Mouse (Mus musculus) embryonic facial prominence, embryonic 10.5 days (tissue): Measurements from ENCODE around the gene Ccdc130. TPM values are rescaled to one million over a fixed set of nuclear protein-coding genes. Genes with fewer than 3 reads are reported as not detected.

Source experiments
- DNase-seq: peaks from one replicate; pipeline ENCODE4 v3.0.0-alpha.2; 2017; ENCODE audit warnings: low spot score
- H3K27ac ChIP-seq: fragments of 300-500 bp; sonication (generic); replicated peaks from 2 replicates; pipeline ENCODE4 v1.5.1; 2016; ENCODE audit warnings: mild to moderate bottlenecking
- H3K27me3 ChIP-seq: fragments of 300-500 bp; sonication (generic); replicated peaks from 2 replicates; pipeline ENCODE4 v1.6.1; 2016; ENCODE audit warnings: low read depth, mild to moderate bottlenecking; ENCODE audit not compliant: poor library complexity, severe bottlenecking
- H3K36me3 ChIP-seq: fragments of 300-500 bp; sonication (generic); replicated peaks from 2 replicates; pipeline ENCODE4 v1.6.1; 2016; ENCODE audit warnings: mild to moderate bottlenecking, moderate library complexity
- H3K4me1 ChIP-seq: fragments of 300-500 bp; sonication (generic); 2 replicates; pipeline ENCODE4 v1.6.1; 2016
- H3K4me3 ChIP-seq: fragments of 300-500 bp; sonication (generic); 2 replicates; pipeline ENCODE4 v1.5.1; 2016; ENCODE audit warnings: mild to moderate bottlenecking, moderate library complexity
- H3K9me3 ChIP-seq: fragments of 300-500 bp; sonication (generic); 2 replicates; pipeline ENCODE4 v1.6.1; 2016; ENCODE audit warnings: mild to moderate bottlenecking
- WGBS: fragments of 180-500 bp; shearing (Covaris S2); methylation state at CpG from one replicate; pipeline ENCODE4 v1.1.7; 2016; 5-methylcytosine and 5-hydroxymethylcytosine counted together
- polyA plus RNA-seq: library from polyadenylated mRNA; unstranded; fragments of >200 nt; fragmentation: Nextera tagmentation; extraction: Ambion mirVana; gene quantifications from 2 replicates; pipeline ENCODE4 v1.2.1, GENCODE M21; 2016

Ccdc130 gene
- polyA plus RNA-seq, 1 experiment from 2014 or later: 24.6 TPM

GRCm38 (mm10) chr8:84272302-84272701 is 2.1 kb upstream of the Ccdc130 start:
- no peaks in the 10 kb centered on the region for H3K27me3 ChIP-seq
- WGBS: 86% methylated on average over 4 of the region's 4 CpGs
- no peak overlapping the region for H3K27ac ChIP-seq
- peaks cover 10% of the 10 kb centered on the region for H3K4me1 ChIP-seq
- H3K9me3 ChIP-seq: no peaks in the 10 kb centered on the region
- H3K4me3 ChIP-seq: no peak overlapping the region
- no peak for DNase-seq
- 0 out of 2 replicates have a peak, but pooled peaks cover 2% of the 10 kb centered on the region for H3K36me3 ChIP-seq

- H3K4me1 ChIP-seq: peaks cover 18% of the 10 kb centered on the region
- no peak for DNase-seq
- H3K27ac ChIP-seq: no peak overlapping the region
- H3K9me3 ChIP-seq: no peaks in the 10 kb centered on the region
- H3K27me3 ChIP-seq: no peaks in the 10 kb centered on the region
- H3K36me3 ChIP-seq: peaks cover 83% of the 10 kb centered on the region
- WGBS: 95% methylated on average over 4 of the region's 4 CpGs
- H3K4me3 ChIP-seq: no peak overlapping the region
These were observed 9.1 kb downstream of the Ccdc130 start for GRCm38 (mm10) chr8:84261098-84261497.

GRCm38 (mm10) chr8:84256822-84257610 is 13.2 kb downstream of the Ccdc130 start, which contains the start of gene Mri1:
Mri1 (minus strand) TSS chr8:84257326.
- DNase-seq: peak; percentile 94
- no peaks in the 10 kb centered on the region for H3K27me3 ChIP-seq
- H3K9me3 ChIP-seq: no peaks in the 10 kb centered on the region
- WGBS: under 1% methylated on average over 64 of the region's 64 CpGs
- peak within 1 kb of the TSS; percentile 89 for H3K4me3 ChIP-seq
- H3K36me3 ChIP-seq: peaks cover 82% of the 10 kb centered on the region
- peak within 1 kb of the TSS; percentile 89 for H3K27ac ChIP-seq
- peaks cover 22% of the 10 kb centered on the region for H3K4me1 ChIP-seq

GRCm38 (mm10) chr8:84256458-84256821 is 13.7 kb downstream of the Ccdc130 start:
- peak overlapping the region; percentile 89 for H3K27ac ChIP-seq
- H3K4me3 ChIP-seq: peak overlapping the region; percentile 89
- H3K9me3 ChIP-seq: no peaks in the 10 kb centered on the region
- H3K4me1 ChIP-seq: peaks cover 22% of the 10 kb centered on the region
- no peak for DNase-seq
- 15% methylated on average over 6 of the region's 6 CpGs for WGBS
- no peaks in the 10 kb centered on the region for H3K27me3 ChIP-seq
- peaks cover 82% of the 10 kb centered on the region for H3K36me3 ChIP-seq

- peaks cover 82% of the 10 kb centered on the region for H3K36me3 ChIP-seq
- no peaks in the 10 kb centered on the region for H3K27me3 ChIP-seq
- no peak for DNase-seq
- peak overlapping the region; percentile 89 for H3K4me3 ChIP-seq
- no peaks in the 10 kb centered on the region for H3K9me3 ChIP-seq
- WGBS: 81% methylated on average over 3 of the region's 3 CpGs
- peak overlapping the region; percentile 89 for H3K27ac ChIP-seq
- H3K4me1 ChIP-seq: peaks cover 22% of the 10 kb centered on the region
These were observed 14.3 kb downstream of the Ccdc130 start for GRCm38 (mm10) chr8:84255858-84256257.

GRCm38 (mm10) chr8:84249257-84250170 is 20.7 kb downstream of the Ccdc130 start, which contains the start of gene D8Ertd738e:
D8Ertd738e (minus strand) TSS chr8:84249719.
- H3K4me1 ChIP-seq: peaks cover 3% of the 10 kb centered on the region; the same call in 1 of the 2 replicates
- DNase-seq: peak; percentile 90
- H3K9me3 ChIP-seq: no peaks in the 10 kb centered on the region
- peak within 1 kb of the TSS; percentile 96 for H3K4me3 ChIP-seq
- H3K36me3 ChIP-seq: peaks cover 82% of the 10 kb centered on the region
- H3K27me3 ChIP-seq: no peaks in the 10 kb centered on the region
- WGBS: 4% methylated on average over 52 of the region's 52 CpGs
- peak within 1 kb of the TSS; percentile 91 for H3K27ac ChIP-seq

- WGBS: 80% methylated on average over 2 of the region's 2 CpGs
- Histone ChIP-seq H3K36me3 (peaks cover 36% of the 10 kb centered on the region), H3K9me3 (no peaks in the 10 kb centered on the region), H3K4me1 (peaks cover 8% of the 10 kb centered on the region), H3K27me3 (no peaks in the 10 kb centered on the region), H3K4me3 (no peak overlapping the region), H3K27ac (no peak overlapping the region)
- no peak for DNase-seq
These were observed 28.4 kb downstream of the Ccdc130 start for GRCm38 (mm10) chr8:84241821-84242220.

- Histone ChIP-seq H3K4me1 (peaks cover 11% of the 10 kb centered on the region), H3K9me3 (no peaks in the 10 kb centered on the region), H3K36me3 (peaks cover 30% of the 10 kb centered on the region), H3K27ac (no peak overlapping the region), H3K4me3 (no peak overlapping the region), H3K27me3 (no peaks in the 10 kb centered on the region)
- no peak for DNase-seq
- 59% methylated on average over 6 of the region's 6 CpGs for WGBS
These were observed 29.0 kb downstream of the Ccdc130 start for GRCm38 (mm10) chr8:84241167-84241566.

GRCm38 (mm10) chr8:84237542-84238229 is 32.5 kb downstream of the Ccdc130 start:
- no peak for DNase-seq
- WGBS: 20% methylated on average over 19 of the region's 19 CpGs

GRCm38 (mm10) chr8:84236998-84237473 is 33.1 kb downstream of the Ccdc130 start, which contains the start of gene Zswim4:
Zswim4 (minus strand) TSS chr8:84237055.
- peak; percentile 98 for DNase-seq
- WGBS: under 1% methylated on average over 35 of the region's 35 CpGs
- Histone ChIP-seq H3K4me1 (peaks cover 28% of the 10 kb centered on the region), H3K4me3 (peak within 1 kb of the TSS; percentile 98), H3K27me3 (no peaks in the 10 kb centered on the region), H3K36me3 (peaks cover 29% of the 10 kb centered on the region), H3K27ac (peak within 1 kb of the TSS; percentile 97), H3K9me3 (no peaks in the 10 kb centered on the region)

More at GRCm38 (mm10) chr8:84237542-84238229, 32.5 kb downstream of the Ccdc130 start:
- H3K4me1 ChIP-seq: peaks cover 28% of the 10 kb centered on the region
- no peaks in the 10 kb centered on the region for H3K9me3 ChIP-seq
- peak overlapping the region; percentile 97 for H3K27ac ChIP-seq
- peaks cover 23% of the 10 kb centered on the region for H3K36me3 ChIP-seq
- no peaks in the 10 kb centered on the region for H3K27me3 ChIP-seq
- peak overlapping the region; percentile 98 for H3K4me3 ChIP-seq

- Histone ChIP-seq H3K27me3 (no peaks in the 10 kb centered on the region), H3K9me3 (no peaks in the 10 kb centered on the region), H3K36me3 (peaks cover 35% of the 10 kb centered on the region), H3K27ac (peak overlapping the region; percentile 97), H3K4me1 (peaks cover 28% of the 10 kb centered on the region), H3K4me3 (peak overlapping the region; percentile 98)
- under 1% methylated on average over 30 of the region's 30 CpGs for WGBS
- DNase-seq: peak; percentile 37
These were observed 33.7 kb downstream of the Ccdc130 start for GRCm38 (mm10) chr8:84236410-84236997.
